In the genomic region with DNA sequence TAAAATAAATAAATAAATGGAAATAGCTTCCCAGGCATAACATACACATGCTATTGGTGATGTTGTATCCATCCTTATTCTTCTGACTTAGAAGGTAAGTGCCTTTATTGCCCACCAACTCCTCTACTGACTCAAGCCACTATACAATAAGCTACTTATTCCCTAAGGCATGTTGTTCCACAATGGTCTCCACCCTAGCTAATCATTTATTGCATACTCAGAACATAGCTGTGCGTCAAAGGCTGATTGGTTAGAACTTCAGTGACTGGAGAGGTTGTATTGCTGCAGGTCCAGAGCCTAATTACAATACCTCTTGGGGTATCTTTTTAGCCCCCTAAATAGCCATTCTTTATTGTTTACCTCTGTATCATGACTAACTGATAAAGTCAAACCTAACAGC, we compare ENCODE assay signal across 18 mouse cellular contexts. TPM values are rescaled to one million over a fixed set of nuclear protein-coding genes. Genes with fewer than 3 reads are reported as not detected.
DNase-seq lines count a peak whose midpoint lies in the region; ATAC-seq and TF ChIP-seq lines count a peak whose summit lies in the region.
"Had no signal": no experiment of that assay in that cellular context is flagged by ENCODE, and none has a peak within 500 bp of the region (broad histone marks: within the 10 kb centered on the region; RNA-seq: fewer than 3 reads in every experiment).

No protein-coding gene starts in this region.

- no peak for TF ChIP-seq EP300 in stomach, postnatal 0 days (optimal IDR thresholded peaks at IDR 0.05)

- H3K9ac ChIP-seq in forebrain, embryonic 11.5 days (ENCODE audit: low read length) = no peak overlapping the region
- H3K9ac ChIP-seq in forebrain, embryonic 15.5 days (replicated peaks) = no peak overlapping the region
- H3K9ac ChIP-seq in forebrain, embryonic 13.5 days = no peak overlapping the region
- no peak overlapping the region for H3K9ac ChIP-seq in forebrain, embryonic 16.5 days (replicated peaks; ENCODE audit: low read depth, low read length)
- H3K9ac ChIP-seq in stomach, postnatal 0 days (ENCODE audit: low read length) = no peak overlapping the region
- H3K9ac ChIP-seq: embryonic facial prominence, embryonic 12.5 days had no signal

- no peaks in the 10 kb centered on the region for H3K9me3 ChIP-seq in forebrain, embryonic 11.5 days (ENCODE audit: control insufficient read depth, low read length)
- no peaks in the 10 kb centered on the region for H3K9me3 ChIP-seq in forebrain, embryonic 15.5 days
- no peaks in the 10 kb centered on the region for H3K9me3 ChIP-seq in forebrain, embryonic 13.5 days (replicated peaks)
- no peaks in the 10 kb centered on the region for H3K9me3 ChIP-seq in forebrain, embryonic 16.5 days (ENCODE audit: control insufficient read depth, low read length)
- no peaks in the 10 kb centered on the region for H3K9me3 ChIP-seq in stomach, postnatal 0 days (ENCODE audit: control insufficient read depth, low read length)
- H3K9me3 ChIP-seq: embryonic facial prominence, embryonic 10.5 days; embryonic facial prominence, embryonic 12.5 days had no signal

- ATAC-seq in forebrain, embryonic 11.5 days (replicated peaks; ENCODE audit: low FRiP score) = no peak
- ATAC-seq in forebrain, embryonic 15.5 days (replicated peaks) = no peak
- ATAC-seq in forebrain, embryonic 13.5 days = no peak
- ATAC-seq in forebrain, embryonic 16.5 days = no peak
- ATAC-seq in stomach, postnatal 0 days (ENCODE audit: low FRiP score, low TSS enrichment) = peak; percentile 61; the same call in 1 of the 2 replicates

- 79% methylated on average over 1 of the region's 1 CpGs for WGBS in forebrain, embryonic 11.5 days
- 60% methylated on average over 1 of the region's 1 CpGs for WGBS in forebrain, embryonic 15.5 days
- WGBS in forebrain, embryonic 13.5 days = 80% methylated on average over 1 of the region's 1 CpGs
- WGBS in forebrain, embryonic 16.5 days = 85% methylated on average over 1 of the region's 1 CpGs
- WGBS in stomach, postnatal 0 days = 57% methylated on average over 1 of the region's 1 CpGs

- DNase-seq in forebrain, embryonic 11.5 days (ENCODE audit: low spot score) = no peak
- no peak for DNase-seq in stomach, postnatal 0 days (ENCODE audit: low spot score)
- no peak for DNase-seq in adrenal gland, adult (ENCODE audit: inconsistent age in 2 of 2, low spot score in 1 of 2)
- DNase-seq: adrenal gland, adult 8-10 months; adrenal gland, postnatal 14 days; adrenal gland, postnatal 36 days; cerebellum, adult 11-12 months; cerebellum, adult 2 months; cerebellum, adult 9-10 months; cerebellum, postnatal 10 days; cerebellum, postnatal 25 days had no signal

- no peak overlapping the region for H3K4me3 ChIP-seq in forebrain, embryonic 11.5 days (ENCODE audit: low read depth, low read length)
- no peak overlapping the region for H3K4me3 ChIP-seq in forebrain, embryonic 15.5 days
- no peak overlapping the region for H3K4me3 ChIP-seq in forebrain, embryonic 13.5 days
- no peak overlapping the region for H3K4me3 ChIP-seq in forebrain, embryonic 16.5 days (replicated peaks; ENCODE audit: low read length)
- no peak overlapping the region for H3K4me3 ChIP-seq in stomach, postnatal 0 days (ENCODE audit: low read depth, low read length)
- H3K4me3 ChIP-seq: embryonic facial prominence, embryonic 10.5 days; embryonic facial prominence, embryonic 12.5 days had no signal

- H3K27me3 ChIP-seq in forebrain, embryonic 11.5 days (ENCODE audit: control insufficient read depth, insufficient read depth, low read length) = no peaks in the 10 kb centered on the region
- no peaks in the 10 kb centered on the region for H3K27me3 ChIP-seq in forebrain, embryonic 15.5 days
- H3K27me3 ChIP-seq in forebrain, embryonic 13.5 days = no peaks in the 10 kb centered on the region
- no peaks in the 10 kb centered on the region for H3K27me3 ChIP-seq in forebrain, embryonic 16.5 days (replicated peaks; ENCODE audit: control insufficient read depth, insufficient read depth, low read length)
- H3K27me3 ChIP-seq in stomach, postnatal 0 days (ENCODE audit: control insufficient read depth, insufficient read depth, low read length) = no peaks in the 10 kb centered on the region
- H3K27me3 ChIP-seq: embryonic facial prominence, embryonic 12.5 days had no signal

- H3K4me1 ChIP-seq in forebrain, embryonic 11.5 days (replicated peaks; ENCODE audit: control insufficient read depth, insufficient read depth, low read length) = peaks cover 13% of the 10 kb centered on the region; the same call in 1 of the 2 replicates
- peaks cover 17% of the 10 kb centered on the region for H3K4me1 ChIP-seq in forebrain, embryonic 15.5 days
- H3K4me1 ChIP-seq in forebrain, embryonic 13.5 days = peaks cover 22% of the 10 kb centered on the region
- peaks cover 6% of the 10 kb centered on the region for H3K4me1 ChIP-seq in forebrain, embryonic 16.5 days (replicated peaks; ENCODE audit: control insufficient read depth, insufficient read depth, low read length)
- H3K4me1 ChIP-seq in stomach, postnatal 0 days (replicated peaks; ENCODE audit: control insufficient read depth, insufficient read depth) = no peaks in the 10 kb centered on the region
- H3K4me1 ChIP-seq: embryonic facial prominence, embryonic 10.5 days; embryonic facial prominence, embryonic 12.5 days had no signal

- TF ChIP-seq CTCF in stomach, postnatal 0 days (IDR thresholded peaks at IDR 0.05; ENCODE audit: low read depth) = no peak

- H3K27ac ChIP-seq in forebrain, embryonic 11.5 days (ENCODE audit: low read depth, low read length) = peak overlapping the region; percentile 94; the same call in 1 of the 2 replicates
- no peak overlapping the region for H3K27ac ChIP-seq in forebrain, embryonic 15.5 days (replicated peaks)
- 0 out of 2 replicates have a peak overlapping the region, but pooled peaks have one; percentile 17 for H3K27ac ChIP-seq in forebrain, embryonic 13.5 days
- no peak overlapping the region for H3K27ac ChIP-seq in forebrain, embryonic 16.5 days (ENCODE audit: low read length)
- no peak overlapping the region for H3K27ac ChIP-seq in stomach, postnatal 0 days (replicated peaks)
- H3K27ac ChIP-seq: embryonic facial prominence, embryonic 10.5 days had no signal

- no peak overlapping the region for H3K4me2 ChIP-seq in forebrain, embryonic 11.5 days (ENCODE audit: low read depth, low read length, severe bottlenecking)
- H3K4me2 ChIP-seq in forebrain, embryonic 15.5 days (replicated peaks) = no peak overlapping the region
- H3K4me2 ChIP-seq in forebrain, embryonic 13.5 days = no peak overlapping the region
- H3K4me2 ChIP-seq in forebrain, embryonic 16.5 days (ENCODE audit: low read length) = no peak overlapping the region
- no peak overlapping the region for H3K4me2 ChIP-seq in stomach, postnatal 0 days (replicated peaks; ENCODE audit: low read depth)
- H3K4me2 ChIP-seq: embryonic facial prominence, embryonic 12.5 days had no signal

- no peaks in the 10 kb centered on the region for H3K36me3 ChIP-seq in forebrain, embryonic 11.5 days (ENCODE audit: control insufficient read depth, insufficient read depth, low read length)
- H3K36me3 ChIP-seq in forebrain, embryonic 15.5 days = no peaks in the 10 kb centered on the region
- H3K36me3 ChIP-seq in forebrain, embryonic 13.5 days (ENCODE audit: poor library complexity, severe bottlenecking) = no peaks in the 10 kb centered on the region
- H3K36me3 ChIP-seq in forebrain, embryonic 16.5 days (ENCODE audit: control insufficient read depth, insufficient read depth) = no peaks in the 10 kb centered on the region
- no peaks in the 10 kb centered on the region for H3K36me3 ChIP-seq in stomach, postnatal 0 days (ENCODE audit: control insufficient read depth, insufficient read depth, low read length)
- H3K36me3 ChIP-seq: embryonic facial prominence, embryonic 10.5 days; embryonic facial prominence, embryonic 12.5 days had no signal

RNA-seq across cellular contexts. Expression of a gene that starts 29.5 kb away (rescaled TPM):
- 56.7 and 58.3 TPM in 2 replicates for polyA plus RNA-seq in forebrain, embryonic 11.5 days (2014; fragmentation: Nextera tagmentation; extraction: Ambion mirVana)
- 47.9 and 48.1 TPM in 2 replicates for polyA plus RNA-seq in forebrain, embryonic 15.5 days (2015; fragmentation: Nextera tagmentation; extraction: Ambion mirVana)
- 43.8 and 50.6 TPM in 2 replicates for polyA plus RNA-seq in forebrain, embryonic 13.5 days (2015; fragmentation: Nextera tagmentation; extraction: Ambion mirVana)
- 44.5 and 49.0 TPM in 2 replicates for polyA plus RNA-seq in forebrain, embryonic 16.5 days (2015; fragmentation: Nextera tagmentation; extraction: Ambion mirVana)
- polyA plus RNA-seq in stomach, postnatal 0 days (2015; fragmentation: Nextera tagmentation; extraction: Ambion mirVana) = 30.5 and 31.7 TPM in 2 replicates

RNA-seq across cellular contexts. Expression of a gene that starts 46.4 kb away (rescaled TPM):
- not detected in 2 replicates for polyA plus RNA-seq in forebrain, embryonic 11.5 days (2014; fragmentation: Nextera tagmentation; extraction: Ambion mirVana)
- not detected in 2 replicates for polyA plus RNA-seq in forebrain, embryonic 15.5 days (2015; fragmentation: Nextera tagmentation; extraction: Ambion mirVana)
- polyA plus RNA-seq in forebrain, embryonic 13.5 days (2015; fragmentation: Nextera tagmentation; extraction: Ambion mirVana) = not detected in 2 replicates
- polyA plus RNA-seq in forebrain, embryonic 16.5 days (2015; fragmentation: Nextera tagmentation; extraction: Ambion mirVana) = not detected in 2 replicates
- 0.02 and 0.16 TPM in 2 replicates for polyA plus RNA-seq in stomach, postnatal 0 days (2015; fragmentation: Nextera tagmentation; extraction: Ambion mirVana)
- polyA plus RNA-seq: C2C12; cerebellum, adult 2 months; cortical plate, adult 2 months; embryonic facial prominence, embryonic 10.5 days; embryonic facial prominence, embryonic 12.5 days had no signal

Comparison
In these comparisons a context has a peak if more than half of its experiments do, and no peak if none do; other contexts are left out.
1. H3K27ac ChIP-seq: peak in forebrain, embryonic 11.5 days (single experiment) and forebrain, embryonic 13.5 days (single experiment); none in forebrain, embryonic 15.5 days (single experiment), forebrain, embryonic 16.5 days (single experiment) and stomach, postnatal 0 days (single experiment).